Mouse (Mus musculus) thymus, adult 2 months (tissue): ENCODE results near the gene Nav3.

Experiments used
- CTCF ChIP-seq: fragments of 200-500 bp; IDR thresholded peaks from 2 replicates; pipeline ENCODE4 v1.5.1; 2012; ENCODE audit warnings: mild to moderate bottlenecking, control low read depth, low read length, moderate library complexity, borderline replicate concordance; ENCODE audit not compliant: control insufficient read depth, poor library complexity, insufficient read depth; ENCODE audit errors: extremely low read depth
- POLR2A ChIP-seq: fragments of 200-500 bp; IDR thresholded peaks from 2 replicates; pipeline ENCODE4 v1.6.1; 2012; ENCODE audit warnings: mild to moderate bottlenecking, low read length, control low read depth, moderate library complexity; ENCODE audit not compliant: control insufficient read depth, poor library complexity, insufficient read depth; ENCODE audit errors: extremely low read depth

- TF ChIP-seq CTCF = no peak
- no peak for TF ChIP-seq POLR2A
These were observed 42.6 kb downstream of the Nav3 start for GRCm38 (mm10) chr10:110413281-110413897.
